ENCODE assay signal across 15 mouse cellular contexts in the genomic region with DNA sequence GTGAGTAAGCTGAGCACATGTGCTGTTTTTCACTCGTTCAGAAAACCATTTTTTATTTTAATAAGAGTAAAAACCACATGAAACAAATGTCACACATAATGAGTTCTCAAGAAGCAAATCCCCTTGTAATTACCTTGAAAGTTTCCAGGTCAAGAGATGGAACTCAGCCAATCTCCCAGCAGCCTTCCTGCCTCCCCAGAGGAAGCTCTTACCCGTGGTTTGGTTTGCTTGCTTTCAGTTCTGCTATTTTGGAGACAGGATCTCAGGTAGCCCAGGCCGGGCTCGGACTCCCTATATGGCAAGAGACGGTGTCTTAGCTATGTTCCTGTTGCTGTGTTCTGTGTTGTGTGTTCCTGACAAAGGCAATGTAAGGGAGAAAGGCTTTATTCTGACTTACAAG. TPM values are rescaled to one million over a fixed set of nuclear protein-coding genes. Genes with fewer than 3 reads are reported as not detected.
DNase-seq lines count a peak whose midpoint lies in the region; ATAC-seq and TF ChIP-seq lines count a peak whose summit lies in the region.
"Had no signal": no experiment of that assay in that cellular context is flagged by ENCODE, and none has a peak within 500 bp of the region (broad histone marks: within the 10 kb centered on the region; RNA-seq: fewer than 3 reads in every experiment).

No protein-coding gene starts in this region.

- no peaks in the 10 kb centered on the region for H3K36me3 ChIP-seq in embryonic facial prominence, embryonic 15.5 days
- H3K36me3 ChIP-seq in intestine, postnatal 0 days (ENCODE audit: control insufficient read depth, insufficient read depth) = no peaks in the 10 kb centered on the region
- H3K36me3 ChIP-seq: liver, embryonic 15.5 days had no signal

- no peak overlapping the region for H3K4me3 ChIP-seq in lung, adult 2 months (replicated peaks; ENCODE audit: extremely low read depth, low read depth, low read length)
- H3K4me3 ChIP-seq in embryonic facial prominence, embryonic 15.5 days (replicated peaks) = no peak overlapping the region
- H3K4me3 ChIP-seq in intestine, postnatal 0 days (ENCODE audit: low read depth, low read length) = no peak overlapping the region
- H3K4me3 ChIP-seq: left cerebral cortex, adult 2 months; liver, embryonic 15.5 days had no signal

- WGBS in lung, adult 2 months = 58% methylated on average over 5 of the region's 5 CpGs
- 42% methylated on average over 5 of the region's 5 CpGs for WGBS in embryonic facial prominence, embryonic 15.5 days
- 61% methylated on average over 5 of the region's 5 CpGs for WGBS in intestine, postnatal 0 days

- H3K9me3 ChIP-seq in embryonic facial prominence, embryonic 15.5 days (replicated peaks) = no peaks in the 10 kb centered on the region
- H3K9me3 ChIP-seq in intestine, postnatal 0 days (ENCODE audit: control insufficient read depth) = no peaks in the 10 kb centered on the region
- H3K9me3 ChIP-seq: liver, embryonic 15.5 days had no signal

- ATAC-seq in embryonic facial prominence, embryonic 15.5 days (ENCODE audit: insufficient number of reproducible peaks, low FRiP score, low TSS enrichment, low read depth) = no peak
- no peak for ATAC-seq in erythroblast, adult 5-6 weeks (replicated peaks; ENCODE audit: low FRiP score, poor library complexity, severe bottlenecking)
- ATAC-seq in intestine, postnatal 0 days = no peak

- H3K4me2 ChIP-seq in embryonic facial prominence, embryonic 15.5 days (replicated peaks) = 0 out of 2 replicates have a peak overlapping the region, but pooled peaks have one; percentile 4
- H3K4me2 ChIP-seq in intestine, postnatal 0 days (replicated peaks; ENCODE audit: low read depth) = no peak overlapping the region
- H3K4me2 ChIP-seq: liver, embryonic 15.5 days had no signal

- DNase-seq in lung, postnatal 25 days (ENCODE audit: low spot score) = peak; percentile 28
- DNase-seq in lung, adult 2 months = no peak
- DNase-seq in CD4-positive, CD25-positive, alpha-beta regulatory T cell, adult 2 months (ENCODE audit: low read depth, low spot score) = peak; percentile 62
- peak; percentile 37 to 47 for DNase-seq in spleen, adult 18-20 months
- DNase-seq in testis, postnatal 14 days (ENCODE audit: low spot score) = no peak
- DNase-seq: adrenal gland, postnatal 10 days; heart, postnatal 36 days; kidney, adult 11 months; kidney, postnatal 4 days had no signal

- no peak overlapping the region for H3K27ac ChIP-seq in embryonic facial prominence, embryonic 15.5 days (replicated peaks)
- no peak overlapping the region for H3K27ac ChIP-seq in intestine, postnatal 0 days (ENCODE audit: low read depth, low read length)
- H3K27ac ChIP-seq: left cerebral cortex, adult 2 months; liver, embryonic 15.5 days had no signal

- no peak overlapping the region for H3K9ac ChIP-seq in embryonic facial prominence, embryonic 15.5 days
- H3K9ac ChIP-seq in intestine, postnatal 0 days (ENCODE audit: low read depth, low read length) = no peak overlapping the region
- H3K9ac ChIP-seq: liver, embryonic 15.5 days had no signal

- no peak for TF ChIP-seq CTCF in lung, adult 2 months (IDR thresholded peaks at IDR 0.05; ENCODE audit: insufficient read depth, low read length)
- no peak for TF ChIP-seq CTCF in intestine, postnatal 0 days (IDR thresholded peaks at IDR 0.05; ENCODE audit: low read depth)

- H3K27me3 ChIP-seq in embryonic facial prominence, embryonic 15.5 days = no peaks in the 10 kb centered on the region
- H3K27me3 ChIP-seq in intestine, postnatal 0 days (replicated peaks; ENCODE audit: control insufficient read depth, insufficient read depth, low read length) = no peaks in the 10 kb centered on the region
- H3K27me3 ChIP-seq: liver, embryonic 15.5 days had no signal

- no peak for TF ChIP-seq POLR2A in lung, adult 2 months (IDR thresholded peaks at IDR 0.05; ENCODE audit: borderline replicate concordance, extremely low read depth, low read depth, low read length)

- H3K4me1 ChIP-seq in lung, adult 2 months (ENCODE audit: control insufficient read depth, insufficient read depth, low read length) = no peaks in the 10 kb centered on the region
- peaks cover 17% of the 10 kb centered on the region; the same call in 1 of the 2 replicates for H3K4me1 ChIP-seq in embryonic facial prominence, embryonic 15.5 days
- H3K4me1 ChIP-seq in intestine, postnatal 0 days (replicated peaks; ENCODE audit: control insufficient read depth, insufficient read depth, low read length) = no peaks in the 10 kb centered on the region
- H3K4me1 ChIP-seq: liver, embryonic 15.5 days had no signal

RNA-seq across cellular contexts. Expression of a gene that starts 19.9 kb away (rescaled TPM):
- 32.8 and 39.0 TPM in 2 replicates for polyA plus RNA-seq in lung, adult 2 months (2012; rRNA removed)
- polyA plus RNA-seq in embryonic facial prominence, embryonic 15.5 days (2015; fragmentation: Nextera tagmentation; extraction: Ambion mirVana) = 30.1 and 33.6 TPM in 2 replicates
- total RNA-seq in erythroblast, adult 5-6 weeks (2015; ENCODE audit: low replicate concordance) = 12.7 and 19.2 TPM in 2 replicates
- 4.9 and 10.9 TPM in 2 replicates for total RNA-seq in erythroblast, adult 5-6 weeks (2017; ENCODE audit: low replicate concordance)
- polyA plus RNA-seq in intestine, postnatal 0 days (2015; fragmentation: Nextera tagmentation; extraction: Ambion mirVana) = 9.0 and 10.3 TPM in 2 replicates

RNA-seq across cellular contexts. Expression of a gene that starts 24.8 kb away (rescaled TPM):
- polyA plus RNA-seq in lung, adult 2 months (2012; rRNA removed) = 1.0 and 1.4 TPM in 2 replicates
- polyA plus RNA-seq in embryonic facial prominence, embryonic 15.5 days (2015; fragmentation: Nextera tagmentation; extraction: Ambion mirVana) = 1.9 TPM in 2 replicates
- total RNA-seq in erythroblast, adult 5-6 weeks (2015; ENCODE audit: low replicate concordance) = not detected in 2 replicates
- total RNA-seq in erythroblast, adult 5-6 weeks (2017; ENCODE audit: low replicate concordance) = not detected in 2 replicates
- polyA plus RNA-seq in intestine, postnatal 0 days (2015; fragmentation: Nextera tagmentation; extraction: Ambion mirVana) = 1.5 and 2.1 TPM in 2 replicates
- total RNA-seq: heart, adult 8-10 months; heart, postnatal 36 days had no signal

Comparison
In these comparisons a context has a peak if more than half of its experiments do, and no peak if none do; other contexts are left out.
1. DNase-seq: peak in lung, postnatal 25 days (single experiment), CD4-positive, CD25-positive, alpha-beta regulatory T cell, adult 2 months (single experiment) and spleen, adult 18-20 months (2 of 2); none in lung, adult 2 months (single experiment) and testis, postnatal 14 days (single experiment).